Mouse (Mus musculus) testis, adult 2 months (tissue): ENCODE results near the gene Dnajc5.

Source experiments
- CTCF ChIP-seq: fragments of 200-500 bp; IDR thresholded peaks from 2 replicates; pipeline ENCODE4 v1.5.1; 2012; ENCODE audit warnings: low read depth, mild to moderate bottlenecking, inconsistent platforms, low read length, moderate library complexity; ENCODE audit not compliant: control insufficient read depth, insufficient read depth, insufficient replicate concordance
- POLR2A ChIP-seq: fragments of 200-500 bp; IDR thresholded peaks from 2 replicates; pipeline ENCODE4 v1.6.1; 2012; ENCODE audit warnings: low read depth, mild to moderate bottlenecking, inconsistent platforms, low read length, moderate library complexity; ENCODE audit not compliant: control insufficient read depth

- TF ChIP-seq CTCF (no peak), POLR2A (no peak)
Observed at GRCm38 (mm10) chr2:181532589-181532988, 12.3 kb downstream of the Dnajc5 start.
